Mouse (Mus musculus) layer of hippocampus, postnatal 25 days (tissue): ENCODE data around the gene Scgb2b7. TPM values are rescaled to one million over a fixed set of nuclear protein-coding genes. Genes with fewer than 3 reads are reported as not detected.
"Not testable (repeated sequence)": the region's sequence is repeated elsewhere in the genome, so short reads cannot be mapped to it uniquely, and the experiment has no call there.

Experiments used
- DNase-seq, 2 experiments: peaks; one replicate each; pipeline ENCODE4 v3.0.0; 2022; ENCODE audit warnings: mixed read lengths in 2 of 2, low spot score in 1 of 2; ENCODE audit errors: extremely low spot score in 1 of 2
- total RNA-seq, 2 experiments: library from RNA; stranded (reverse); gene quantifications; 2 replicates each; pipeline ENCODE4 v1.2.3; 2021

Scgb2b7 gene
- not detected for total RNA-seq

GRCm38 (mm10) chr7:31705657-31706056 lies at the start of gene Scgb2b7:
Scgb2b7 (minus strand) TSS chr7:31705757.
- DNase-seq: not testable (repeated sequence)

- DNase-seq: not testable (repeated sequence)
These were observed 6.8 kb upstream of the Scgb2b7 start, which contains the start of gene Scgb1b7 for GRCm38 (mm10) chr7:31712365-31712764. Scgb1b7 (plus strand) TSS chr7:31712665.

Other genes starting within 250 kb of the Scgb2b7 start
- not detected for gene Scgb1b7, start 6.9 kb upstream of the Scgb2b7 start, total RNA-seq